Mouse (Mus musculus): ENCODE results near the gene Tmem200a. TPM values are rescaled to one million over a fixed set of nuclear protein-coding genes. Genes with fewer than 3 reads are reported as not detected.

Gene Tmem200a
- polyA plus RNA-seq, 1 experiment: 0.41 TPM

- Histone ChIP-seq H3K27ac (ENCODE audit: insufficient read depth, low read depth, low read length) (no peak overlapping the region), H3K4me1 (ENCODE audit: control insufficient read depth, insufficient read depth, low read length) (no peaks in the 10 kb centered on the region), H3K36me3 (ENCODE audit: control insufficient read depth, insufficient read depth, low read length) (no peaks in the 10 kb centered on the region), H3K4me3 (ENCODE audit: insufficient read depth, low read depth, low read length) (no peak overlapping the region), H3K27me3 (replicated peaks; ENCODE audit: control insufficient read depth, insufficient read depth, low read length) (no peaks in the 10 kb centered on the region)
- 69% methylated on average over 1 of the region's 1 CpGs for WGBS
- TF ChIP-seq CTCF (conservative IDR thresholded peaks at IDR 0.05; ENCODE audit: insufficient read depth, insufficient read length, low read depth, low read length): no peak
- TF ChIP-seq POLR2A (IDR thresholded peaks at IDR 0.05; ENCODE audit: low read depth, low read length): no peak
- no peak for DNase-seq
These were observed 96.2 kb downstream of the Tmem200a start for GRCm38 (mm10) chr10:25982617-25983016.

GRCm38 (mm10) chr10:25962863-25963262 lies 116.0 kb downstream of the Tmem200a start:
- Histone ChIP-seq H3K4me1 (ENCODE audit: control insufficient read depth, insufficient read depth, low read length) (no peaks in the 10 kb centered on the region), H3K27ac (ENCODE audit: insufficient read depth, low read depth, low read length) (no peak overlapping the region), H3K4me3 (ENCODE audit: insufficient read depth, low read depth, low read length) (no peak overlapping the region), H3K27me3 (replicated peaks; ENCODE audit: control insufficient read depth, insufficient read depth, low read length) (no peaks in the 10 kb centered on the region), H3K36me3 (ENCODE audit: control insufficient read depth, insufficient read depth, low read length) (no peaks in the 10 kb centered on the region)
- DNase-seq: no peak
- 33% methylated on average over 4 of the region's 4 CpGs for WGBS
- no peak for TF ChIP-seq POLR2A (IDR thresholded peaks at IDR 0.05; ENCODE audit: low read depth, low read length)

GRCm38 (mm10) chr10:25961066-25961465 lies 117.8 kb downstream of the Tmem200a start:
- no peaks in the 10 kb centered on the region for H3K36me3 ChIP-seq (ENCODE audit: control insufficient read depth, insufficient read depth, low read length)
- H3K27ac ChIP-seq (ENCODE audit: insufficient read depth, low read depth, low read length): no peak overlapping the region
- 80% methylated on average over 2 of the region's 2 CpGs for WGBS
- no peaks in the 10 kb centered on the region for H3K4me1 ChIP-seq (ENCODE audit: control insufficient read depth, insufficient read depth, low read length)
- TF ChIP-seq POLR2A (IDR thresholded peaks at IDR 0.05; ENCODE audit: low read depth, low read length) (no peak), CTCF (conservative IDR thresholded peaks at IDR 0.05; ENCODE audit: insufficient read depth, insufficient read length, low read depth, low read length) (no peak)
- H3K27me3 ChIP-seq (replicated peaks; ENCODE audit: control insufficient read depth, insufficient read depth, low read length): no peaks in the 10 kb centered on the region
- no peak for DNase-seq
- H3K4me3 ChIP-seq (ENCODE audit: insufficient read depth, low read depth, low read length): no peak overlapping the region

GRCm38 (mm10) chr10:25958762-25959753 lies 119.8 kb downstream of the Tmem200a start:
- no peak overlapping the region for H3K27ac ChIP-seq (ENCODE audit: insufficient read depth, low read depth, low read length)
- 66% methylated on average over 3 of the region's 3 CpGs for WGBS
- H3K4me1 ChIP-seq (ENCODE audit: control insufficient read depth, insufficient read depth, low read length): no peaks in the 10 kb centered on the region
- H3K36me3 ChIP-seq (ENCODE audit: control insufficient read depth, insufficient read depth, low read length): no peaks in the 10 kb centered on the region
- TF ChIP-seq CTCF (conservative IDR thresholded peaks at IDR 0.05; ENCODE audit: insufficient read depth, insufficient read length, low read depth, low read length) (no peak), POLR2A (IDR thresholded peaks at IDR 0.05; ENCODE audit: low read depth, low read length) (no peak)
- no peak for DNase-seq
- no peak overlapping the region for H3K4me3 ChIP-seq (ENCODE audit: insufficient read depth, low read depth, low read length)
- H3K27me3 ChIP-seq (replicated peaks; ENCODE audit: control insufficient read depth, insufficient read depth, low read length): no peaks in the 10 kb centered on the region

- WGBS: 70% methylated on average over 3 of the region's 3 CpGs
These were observed 124.1 kb downstream of the Tmem200a start for GRCm38 (mm10) chr10:25954641-25955228.

GRCm38 (mm10) chr10:25952838-25953237 lies 126.0 kb downstream of the Tmem200a start:
- Histone ChIP-seq H3K4me3 (ENCODE audit: insufficient read depth, low read depth, low read length) (no peak overlapping the region), H3K4me1 (ENCODE audit: control insufficient read depth, insufficient read depth, low read length) (no peaks in the 10 kb centered on the region), H3K27me3 (replicated peaks; ENCODE audit: control insufficient read depth, insufficient read depth, low read length) (no peaks in the 10 kb centered on the region), H3K27ac (ENCODE audit: insufficient read depth, low read depth, low read length) (no peak overlapping the region), H3K36me3 (ENCODE audit: control insufficient read depth, insufficient read depth, low read length) (no peaks in the 10 kb centered on the region)
- TF ChIP-seq POLR2A (IDR thresholded peaks at IDR 0.05; ENCODE audit: low read depth, low read length) (no peak), CTCF (conservative IDR thresholded peaks at IDR 0.05; ENCODE audit: insufficient read depth, insufficient read length, low read depth, low read length) (no peak)
- no peak for DNase-seq
- 42% methylated on average over 7 of the region's 7 CpGs for WGBS

More at GRCm38 (mm10) chr10:25954641-25955228, 124.1 kb downstream of the Tmem200a start:
- no peak for TF ChIP-seq POLR2A (IDR thresholded peaks at IDR 0.05; ENCODE audit: low read depth, low read length)
- TF ChIP-seq CTCF (conservative IDR thresholded peaks at IDR 0.05; ENCODE audit: insufficient read depth, insufficient read length, low read depth, low read length): no peak
- Histone ChIP-seq H3K27me3 (replicated peaks; ENCODE audit: control insufficient read depth, insufficient read depth, low read length) (no peaks in the 10 kb centered on the region), H3K36me3 (ENCODE audit: control insufficient read depth, insufficient read depth, low read length) (no peaks in the 10 kb centered on the region), H3K27ac (ENCODE audit: insufficient read depth, low read depth, low read length) (no peak overlapping the region), H3K4me3 (ENCODE audit: insufficient read depth, low read depth, low read length) (no peak overlapping the region), H3K4me1 (ENCODE audit: control insufficient read depth, insufficient read depth, low read length) (no peaks in the 10 kb centered on the region)
- DNase-seq: no peak

- WGBS: 89% methylated on average over 6 of the region's 6 CpGs
- Histone ChIP-seq H3K27me3 (replicated peaks; ENCODE audit: control insufficient read depth, insufficient read depth, low read length) (no peaks in the 10 kb centered on the region), H3K27ac (ENCODE audit: insufficient read depth, low read depth, low read length) (no peak overlapping the region), H3K4me1 (ENCODE audit: control insufficient read depth, insufficient read depth, low read length) (no peaks in the 10 kb centered on the region), H3K4me3 (ENCODE audit: insufficient read depth, low read depth, low read length) (no peak overlapping the region), H3K36me3 (ENCODE audit: control insufficient read depth, insufficient read depth, low read length) (no peaks in the 10 kb centered on the region)
- TF ChIP-seq POLR2A (IDR thresholded peaks at IDR 0.05; ENCODE audit: low read depth, low read length) (no peak), CTCF (conservative IDR thresholded peaks at IDR 0.05; ENCODE audit: insufficient read depth, insufficient read length, low read depth, low read length) (no peak)
- no peak for DNase-seq
These were observed 126.7 kb downstream of the Tmem200a start for GRCm38 (mm10) chr10:25952150-25952549.
